Mouse (Mus musculus) neutrophil, adult 83 days (primary cell): ENCODE measurements around the gene Cd244a. TPM values are rescaled to one million over a fixed set of nuclear protein-coding genes. Genes with fewer than 3 reads are reported as not detected.

Experiments used
- total RNA-seq, 2 experiments: library from RNA; stranded (reverse); gene quantifications; one replicate each; pipeline ENCODE4 v1.2.4; 2023

Gene Cd244a
- total RNA-seq = 10 to 100 TPM in 1 of 2 experiments, 1 to 10 TPM in 1; 7.8 to 14.4 TPM

DNA sequence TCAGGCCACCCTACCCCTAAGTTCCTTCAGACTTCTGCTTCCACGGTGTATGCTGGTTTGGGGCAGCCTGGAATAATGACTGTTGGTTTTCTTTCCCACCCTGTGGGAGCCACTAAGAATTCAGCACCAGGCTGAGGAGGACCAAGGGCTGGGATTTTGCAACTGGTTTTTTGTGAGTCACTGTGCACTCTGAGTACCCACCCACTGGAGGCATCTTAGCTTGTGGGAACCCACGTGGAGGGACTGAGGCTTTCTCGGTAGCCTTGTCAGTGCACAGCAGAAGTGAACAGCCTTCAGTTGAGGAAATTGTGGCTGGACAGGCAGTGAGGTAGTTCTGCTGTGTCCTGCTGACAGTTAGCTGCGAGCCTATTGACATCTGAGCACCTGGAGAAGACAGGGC is at the start of gene Cd244a:
Cd244a (plus strand) TSS at position 296 of the 400 bp plus-strand sequence.

DNA sequence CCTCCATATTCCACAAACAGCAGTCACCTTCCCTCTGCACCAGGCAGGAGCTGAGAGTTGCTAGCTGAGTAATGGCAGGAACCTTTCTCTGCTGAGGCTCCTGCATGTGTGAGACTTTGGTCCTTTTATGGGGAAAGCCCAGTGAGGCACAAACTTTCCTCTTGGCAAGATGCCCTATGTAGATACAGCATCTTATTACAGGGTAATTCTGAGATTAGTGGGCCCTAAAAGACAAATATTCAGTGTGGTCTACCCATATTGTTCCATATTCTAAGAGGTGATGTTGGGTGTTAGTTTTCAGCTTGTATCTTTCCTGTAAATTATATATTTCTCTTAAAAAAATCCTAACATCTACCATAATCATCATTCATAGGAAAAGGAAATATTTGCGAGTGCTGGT is 23.8 kb upstream of the Cd244a start, which contains the start of gene Itln1:
Itln1 (minus strand) TSS at position 101 of the 400 bp plus-strand sequence.

DNA sequence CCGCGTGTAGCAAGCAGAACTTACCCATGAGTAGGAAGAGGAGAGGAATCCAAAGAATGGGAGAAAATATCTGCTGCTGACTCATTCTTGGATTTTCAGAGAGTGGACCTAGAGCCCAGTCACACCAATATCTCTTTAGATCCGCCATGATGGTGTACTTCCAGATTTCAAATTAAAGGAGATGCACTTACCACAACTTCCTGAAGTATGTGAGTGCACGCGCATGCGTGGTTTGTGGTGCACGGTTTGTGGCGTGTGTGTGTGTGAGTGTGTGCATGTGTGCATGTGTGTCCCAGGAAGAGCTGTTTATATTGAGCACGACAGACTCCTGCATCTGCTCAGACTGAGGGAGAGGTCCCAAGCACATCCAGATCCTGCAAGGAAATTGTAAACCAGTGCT is 48.2 kb downstream of the Cd244a start, which contains the start of gene Ly9:
Ly9 (minus strand) TSS at position 235 of the 400 bp plus-strand sequence.

DNA sequence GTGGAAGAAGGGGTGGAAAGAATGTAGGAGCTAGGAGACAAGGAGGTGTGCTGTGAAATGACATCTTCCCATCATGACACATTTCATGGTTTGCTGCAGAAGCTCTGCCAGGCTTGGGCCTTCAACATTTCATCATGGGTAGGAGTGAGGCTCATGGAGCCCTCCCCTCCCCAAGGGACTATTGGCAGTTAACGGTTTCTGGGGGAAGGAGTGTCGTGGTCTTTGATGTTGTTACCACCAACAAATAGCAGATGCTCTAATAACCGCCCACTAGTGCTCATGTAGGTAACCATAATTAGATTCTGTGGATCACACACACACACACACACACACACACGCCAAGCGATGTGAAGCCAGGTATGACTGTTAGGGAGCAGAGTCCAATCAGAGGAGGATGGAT is 93.7 kb downstream of the Cd244a start, which contains the start of gene Slamf7:
Slamf7 (minus strand) TSS at position 302 of the 400 bp plus-strand sequence.

Other genes with a start within 250 kb of the Cd244a start
- gene Dedd, start 230.0 kb upstream of the Cd244a start, total RNA-seq = 10 to 100 TPM; 27.2 to 28.6 TPM
- gene Nit1, start 213.5 kb upstream of the Cd244a start, total RNA-seq = 10 to 100 TPM; 16.6 to 23.2 TPM
- 10 to 100 TPM; 30.1 to 30.6 TPM for gene Pfdn2, start 213.5 kb upstream of the Cd244a start, total RNA-seq
- gene Klhdc9, start 198.4 kb upstream of the Cd244a start, total RNA-seq = not detected
- gene Nectin4, start 189.1 kb upstream of the Cd244a start, total RNA-seq = 1 to 10 TPM; 1.1 to 1.5 TPM
- 100 to 1,000 TPM; 193 to 235 TPM for gene Arhgap30, start 170.2 kb upstream of the Cd244a start, total RNA-seq
- 10 to 100 TPM; 77.5 to 86.2 TPM for gene Usf1, start 147.9 kb upstream of the Cd244a start, total RNA-seq
- gene Tstd1, start 140.3 kb upstream of the Cd244a start, total RNA-seq = 1 to 10 TPM; 4.2 to 10.0 TPM
- gene F11r, start 121.7 kb upstream of the Cd244a start, total RNA-seq = 1 to 10 TPM in 1 of 2 experiments, under 1 TPM in 1; 0.18 to 1.3 TPM
- 1 to 10 TPM; 3.3 to 5.0 TPM for gene Alyref2, start 55.7 kb upstream of the Cd244a start, total RNA-seq
- not detected for gene Itln1, start 23.9 kb upstream of the Cd244a start, total RNA-seq
- gene Ly9, start 48.2 kb downstream of the Cd244a start, total RNA-seq = 10 to 100 TPM; 16.6 to 22.7 TPM
- 1 to 10 TPM; 2.5 to 2.7 TPM for gene Slamf7, start 93.8 kb downstream of the Cd244a start, total RNA-seq
- 10 to 100 TPM; 68.5 to 73.3 TPM for gene Cd48, start 122.8 kb downstream of the Cd244a start, total RNA-seq
- gene Slamf1, start 207.9 kb downstream of the Cd244a start, total RNA-seq = under 1 TPM; 0.24 to 0.37 TPM